Mouse (Mus musculus) C2C12 (cell line): ENCODE results near the gene Smtnl2.

ENCODE experiments used
- CEBPB ChIP-seq: IDR thresholded peaks from one replicate; pipeline ENCODE4 v1.6.1; 2011; ENCODE audit warnings: low read depth, mild to moderate bottlenecking, control low read depth, moderate library complexity
- CTCF ChIP-seq: IDR thresholded peaks from one replicate; pipeline ENCODE4 v1.5.1; 2011; ENCODE audit not compliant: control insufficient read depth, insufficient read depth, insufficient read length
- FOSL1 ChIP-seq: IDR thresholded peaks from one replicate; pipeline ENCODE4 v1.8.0; 2011; ENCODE audit warnings: mild to moderate bottlenecking, low read length; ENCODE audit not compliant: poor library complexity, insufficient read depth, severe bottlenecking
- MAX ChIP-seq: IDR thresholded peaks from one replicate; pipeline ENCODE4 v1.6.1; 2011; ENCODE audit warnings: mild to moderate bottlenecking, control low read depth
- MYOD1 ChIP-seq: IDR thresholded peaks from one replicate; pipeline ENCODE4 v1.6.1; 2011; ENCODE audit warnings: low read depth; ENCODE audit not compliant: control insufficient read depth, insufficient read length
- MYOG ChIP-seq: IDR thresholded peaks from one replicate; pipeline ENCODE4 v1.6.1; 2011; ENCODE audit not compliant: control insufficient read depth, insufficient read length; ENCODE audit errors: extremely low read depth
- USF1 ChIP-seq: IDR thresholded peaks from one replicate; pipeline ENCODE4 v1.6.1; 2011; ENCODE audit warnings: low read depth, mild to moderate bottlenecking, control low read depth, moderate library complexity

DNA sequence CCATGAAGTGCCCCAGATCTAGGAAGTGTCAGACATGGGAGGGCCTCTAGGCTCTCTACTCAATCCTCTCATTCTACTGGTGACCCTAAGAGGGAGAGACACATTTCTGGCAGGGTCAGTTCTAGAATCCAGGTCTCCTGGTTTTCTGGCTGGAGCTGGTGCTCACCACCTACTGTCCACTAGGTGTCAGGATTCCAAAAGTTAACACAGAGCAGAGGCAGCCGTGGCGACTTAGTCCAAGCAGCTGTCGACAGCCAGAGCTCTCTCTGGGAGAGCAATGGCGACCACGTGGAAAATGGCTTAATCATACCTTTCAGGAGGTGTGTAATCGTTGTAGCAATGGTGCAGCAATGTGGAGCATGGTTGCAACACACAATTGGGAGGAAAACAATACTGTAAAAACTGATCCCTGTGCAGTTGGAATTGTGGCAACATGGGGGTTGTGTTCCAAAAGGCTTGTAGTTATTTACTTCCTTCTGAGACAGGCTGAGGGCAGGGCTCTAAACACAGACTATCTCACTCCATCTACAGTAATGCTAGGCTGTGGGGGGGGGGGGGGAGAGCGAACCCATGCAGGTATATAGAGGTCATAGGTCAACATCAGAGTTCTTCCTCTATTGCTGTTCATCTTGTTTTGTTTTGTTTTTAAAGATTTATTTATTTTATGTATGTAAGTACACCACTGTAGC, 68.8 kb downstream of the Smtnl2 start:
- TF ChIP-seq CTCF (peak; percentile 60), MAX (no peak), FOSL1 (no peak), MYOD1 (no peak), CEBPB (no peak), USF1 (no peak), MYOG (no peak)
